Mouse (Mus musculus) embryo, embryonic 10.5 days (tissue): ENCODE results near the gene Bysl.
"Not testable (repeated sequence)": the region's sequence is repeated elsewhere in the genome, so short reads cannot be mapped to it uniquely, and the experiment has no call there.

Source experiments
- DNase-seq: peaks from one replicate; pipeline ENCODE4 v3.0.0-alpha.2; 2015; ENCODE audit warnings: low spot score

Bysl gene

GRCm38 (mm10) chr17:47610849-47611660 is at the start of gene Bysl, which contains the start of the genes Med20 and Gm20517:
Bysl (minus strand) TSS chr17:47611492.
Med20 (plus strand) TSS chr17:47611582.
Gm20517 (plus strand) TSS chr17:47611589.
- DNase-seq = peak; percentile 98

GRCm38 (mm10) chr17:47658741-47659243 is 47.5 kb upstream of the Bysl start:
- DNase-seq = no peak

GRCm38 (mm10) chr17:47657901-47658300 is 46.6 kb upstream of the Bysl start:
- no peak for DNase-seq

- no peak for DNase-seq
Observed at GRCm38 (mm10) chr17:47655697-47656096, 44.4 kb upstream of the Bysl start.

- not testable (repeated sequence) for DNase-seq
Observed at GRCm38 (mm10) chr17:47654346-47654745, 43.1 kb upstream of the Bysl start.

GRCm38 (mm10) chr17:47651953-47652352 is 40.7 kb upstream of the Bysl start:
- DNase-seq = no peak

- DNase-seq = peak; percentile 32
Observed at GRCm38 (mm10) chr17:47648966-47649365, 37.7 kb upstream of the Bysl start.

GRCm38 (mm10) chr17:47646683-47647082 is 35.4 kb upstream of the Bysl start:
- DNase-seq = peak; percentile 90

- no peak for DNase-seq
Observed at GRCm38 (mm10) chr17:47642992-47643391, 31.7 kb upstream of the Bysl start.

GRCm38 (mm10) chr17:47633999-47634770 is 22.9 kb upstream of the Bysl start:
- no peak for DNase-seq

- DNase-seq = no peak
Observed at GRCm38 (mm10) chr17:47632181-47632840, 21.0 kb upstream of the Bysl start.

- no peak for DNase-seq
Observed at GRCm38 (mm10) chr17:47630678-47631065, 19.4 kb upstream of the Bysl start, which contains the start of gene Usp49. Usp49 (plus strand) TSS chr17:47630690.

- DNase-seq = peak; percentile 41
Observed at GRCm38 (mm10) chr17:47629717-47630677, 18.7 kb upstream of the Bysl start.

- peak; percentile 97 for DNase-seq
Observed at GRCm38 (mm10) chr17:47628851-47629676, 17.8 kb upstream of the Bysl start.

- DNase-seq = no peak
Observed at GRCm38 (mm10) chr17:47627791-47628190, 16.5 kb upstream of the Bysl start.

GRCm38 (mm10) chr17:47626031-47626430 is 14.7 kb upstream of the Bysl start:
- no peak for DNase-seq

- no peak for DNase-seq
Observed at GRCm38 (mm10) chr17:47625088-47625487, 13.8 kb upstream of the Bysl start.

- not testable (repeated sequence) for DNase-seq
Observed at GRCm38 (mm10) chr17:47624572-47624971, 13.3 kb upstream of the Bysl start.

- no peak for DNase-seq
Observed at GRCm38 (mm10) chr17:47622912-47623554, 11.7 kb upstream of the Bysl start.
